Mouse (Mus musculus): ENCODE measurements around the gene Zfp146.
"Not testable (repeated sequence)": the region's sequence is repeated elsewhere in the genome, so short reads cannot be mapped to it uniquely, and the experiment has no call there.

Gene Zfp146

GRCm38 (mm10) chr7:30122188-30122530 lies 47.4 kb downstream of the Zfp146 start:
- peak in 1 of 2 experiments; percentile 15 for DNase-seq (ENCODE audit: low spot score in 2 of 2)

GRCm38 (mm10) chr7:30121308-30122187 lies 48.0 kb downstream of the Zfp146 start, which contains the start of gene Zfp382:
Gene Zfp382, plus strand, starts transcription at chr7:30121942.
- peak; percentile 73 to 83 for DNase-seq (ENCODE audit: low spot score in 2 of 2)

DNA sequence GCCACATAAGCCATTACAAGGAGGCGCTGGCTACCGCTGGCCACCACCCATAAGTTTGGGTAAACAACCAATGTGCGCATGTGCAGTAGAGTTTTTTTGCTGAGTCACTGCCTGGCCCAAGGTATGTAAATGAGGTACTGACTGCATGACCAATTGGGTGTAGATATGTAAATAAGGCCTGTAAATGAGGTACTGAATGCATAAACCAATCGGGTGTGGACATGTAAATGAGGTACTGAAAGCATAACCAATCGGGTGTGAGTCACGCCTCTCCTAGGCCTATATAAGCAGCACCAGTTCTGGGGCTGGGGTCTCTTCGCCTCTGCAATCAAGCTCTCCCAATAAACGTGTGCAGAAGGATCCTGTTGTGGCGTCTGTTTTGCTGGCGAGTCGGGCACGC lies 51.6 kb downstream of the Zfp146 start:
- DNase-seq (ENCODE audit: low spot score in 2 of 2) = not testable (repeated sequence)

- no peak for DNase-seq (ENCODE audit: low spot score in 2 of 2)
Measured at GRCm38 (mm10) chr7:30116076-30116475, 53.5 kb downstream of the Zfp146 start.

Data from frontal cortex, postnatal 14 days (tissue).